Mouse (Mus musculus) gastrocnemius, adult 18-20 months (tissue): ENCODE measurements at regions not wholly inside any gene's neighbourhood (a gene's known extent, or its start where the extent isn't known, plus 50 kb on each side); places are given as distances from the start of the nearest gene placed in this dataset.

ENCODE experiments used
- DNase-seq: peaks from one replicate; pipeline ENCODE4 v3.0.0; 2021; ENCODE audit warnings: low spot score

DNA sequence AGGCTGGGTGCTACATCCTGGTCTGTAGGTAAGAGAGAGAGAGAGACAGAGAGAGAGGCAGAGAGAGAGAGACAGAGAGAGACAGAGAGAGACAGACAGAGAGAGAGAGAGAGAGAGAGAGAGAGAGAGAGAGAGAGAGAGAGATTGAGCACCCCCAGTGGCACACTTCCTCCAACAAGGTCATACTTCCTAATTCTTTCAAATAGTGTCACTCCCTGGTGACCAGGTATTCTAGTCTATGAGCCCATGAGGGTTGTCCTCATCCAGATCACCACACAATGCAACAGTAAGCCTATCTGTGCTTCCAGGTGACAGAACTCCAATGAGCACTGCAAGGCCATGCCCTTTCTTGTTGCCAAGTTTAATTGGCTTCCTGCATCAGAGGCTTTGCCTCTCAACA is 129.0 kb upstream of the Jun start:
- no peak for DNase-seq

DNA sequence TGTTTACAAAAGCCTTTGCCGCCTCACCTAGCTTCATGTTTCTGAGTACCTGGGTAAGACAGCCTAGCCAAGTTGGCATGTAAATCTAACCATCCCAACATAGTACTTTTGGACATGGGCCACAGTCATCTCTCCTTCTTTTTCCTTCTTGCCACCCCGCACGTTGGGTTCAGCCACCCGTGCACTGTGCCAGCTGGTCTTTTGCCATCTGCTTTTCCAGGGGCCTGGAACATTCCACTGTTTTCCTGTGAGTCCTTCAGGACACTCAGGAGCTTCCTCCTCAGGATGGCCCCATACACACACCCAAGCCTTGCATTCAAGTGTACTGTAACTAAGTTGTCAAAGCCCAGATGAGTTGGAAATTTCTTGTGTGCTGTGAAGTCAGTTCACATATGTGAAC is 132.2 kb upstream of the Jun start:
- no peak for DNase-seq

DNA sequence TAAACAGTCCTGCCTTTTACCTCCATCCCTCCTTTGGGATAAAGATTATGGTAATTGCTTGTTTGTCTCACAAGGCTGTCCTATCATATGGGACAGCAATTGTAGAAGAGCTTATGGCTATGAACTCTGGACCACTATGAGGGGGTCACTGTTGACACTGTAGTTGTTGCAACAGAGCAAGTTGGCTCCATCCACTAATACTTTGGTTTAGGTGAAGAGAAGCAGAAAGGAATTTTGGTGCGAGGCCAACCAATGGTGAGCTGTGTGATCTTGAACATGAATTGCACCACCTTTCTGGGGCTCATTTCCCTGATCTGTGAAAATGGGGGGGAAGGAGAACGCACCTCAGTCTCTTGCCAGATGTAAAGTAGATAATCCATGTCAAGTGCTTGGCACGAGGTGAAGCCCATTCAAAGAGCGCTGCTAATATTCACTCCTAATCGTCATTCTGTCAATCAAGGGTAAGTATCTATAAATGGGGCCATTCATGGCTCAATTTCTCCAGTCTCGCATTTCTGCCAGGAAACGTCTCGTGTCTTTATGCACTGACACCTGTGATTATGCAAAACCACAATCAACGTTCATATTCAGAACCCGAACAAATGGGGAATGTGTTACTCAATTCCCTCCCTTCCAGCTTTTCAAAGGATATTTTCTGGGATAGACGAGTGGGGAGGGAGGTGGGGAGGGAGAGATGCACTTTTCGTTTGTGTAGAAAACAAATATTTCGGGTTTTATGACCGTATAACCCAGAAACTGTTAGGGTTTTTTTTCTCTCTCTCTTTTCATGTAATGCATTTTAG is 133.3 kb upstream of the Jun start:
- DNase-seq, result no peak

DNA sequence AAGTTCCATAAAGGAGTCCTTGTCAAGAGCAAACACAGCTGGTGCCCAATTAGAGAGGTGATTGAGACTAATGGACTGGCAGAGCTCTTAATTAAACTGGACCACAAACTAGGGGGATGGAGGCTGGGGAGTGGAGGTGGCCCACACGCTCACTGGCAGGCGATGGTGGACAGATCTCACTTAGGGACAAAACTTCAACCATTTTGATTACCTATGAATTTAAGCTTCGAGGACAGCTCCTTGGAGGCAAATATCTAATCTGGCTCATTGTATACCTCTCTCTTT is 133.8 kb upstream of the Jun start:
- no peak for DNase-seq

DNA sequence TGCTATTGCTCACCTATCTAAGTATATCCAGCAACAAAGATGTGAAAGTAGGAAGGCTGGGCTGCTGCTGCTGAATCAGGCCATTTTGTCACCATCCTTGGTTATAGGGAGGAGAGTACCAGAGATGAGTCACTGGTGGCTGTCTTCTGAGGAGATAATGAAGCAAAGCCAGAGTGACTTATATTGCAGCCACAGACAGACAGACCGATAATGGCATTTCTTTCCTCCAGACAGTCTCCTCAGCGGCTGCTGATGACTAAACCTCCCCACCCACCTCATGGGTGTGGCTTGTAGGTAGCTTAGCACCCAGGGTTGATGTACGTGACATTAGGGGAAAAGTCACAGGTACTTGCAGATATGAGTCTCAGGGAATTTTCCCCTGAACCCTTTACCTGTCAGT is 136.1 kb upstream of the Jun start:
- no peak for DNase-seq

DNA sequence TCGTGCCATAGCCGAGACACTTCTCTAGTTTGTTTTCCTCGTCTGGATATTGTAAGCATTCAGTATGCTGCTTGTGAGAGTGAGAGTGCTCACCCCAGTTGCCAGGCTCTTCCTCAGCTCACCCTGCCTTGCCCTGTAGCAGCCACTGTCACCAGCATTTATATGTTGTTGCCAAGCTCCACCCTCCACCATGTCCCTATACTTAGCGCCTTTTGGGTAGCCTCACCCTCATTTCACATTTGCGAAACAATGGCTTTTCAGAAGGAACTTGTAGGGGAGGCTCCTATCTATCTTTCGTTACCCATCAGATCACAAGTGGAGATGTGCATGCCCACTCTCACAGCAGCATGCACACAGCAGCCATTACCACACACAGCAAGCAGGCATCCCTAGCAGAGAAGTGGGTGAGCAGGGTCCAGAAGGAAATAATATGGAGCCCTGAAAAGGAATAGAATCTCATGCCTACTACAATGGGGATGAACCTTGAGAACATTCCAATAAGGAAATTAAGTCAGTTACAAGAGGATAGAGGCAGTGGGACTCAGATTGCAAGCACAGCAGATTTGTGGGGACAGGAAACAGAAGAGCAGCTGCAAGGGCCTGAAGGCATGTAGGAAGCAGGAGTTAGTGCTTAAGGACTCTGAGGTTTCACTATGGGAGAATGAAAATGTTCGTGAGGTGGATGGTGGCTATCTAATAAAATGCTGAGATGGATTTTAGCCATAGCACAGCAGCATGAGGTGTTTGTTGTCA is 139.8 kb upstream of the Jun start:
- DNase-seq, result no peak

DNA sequence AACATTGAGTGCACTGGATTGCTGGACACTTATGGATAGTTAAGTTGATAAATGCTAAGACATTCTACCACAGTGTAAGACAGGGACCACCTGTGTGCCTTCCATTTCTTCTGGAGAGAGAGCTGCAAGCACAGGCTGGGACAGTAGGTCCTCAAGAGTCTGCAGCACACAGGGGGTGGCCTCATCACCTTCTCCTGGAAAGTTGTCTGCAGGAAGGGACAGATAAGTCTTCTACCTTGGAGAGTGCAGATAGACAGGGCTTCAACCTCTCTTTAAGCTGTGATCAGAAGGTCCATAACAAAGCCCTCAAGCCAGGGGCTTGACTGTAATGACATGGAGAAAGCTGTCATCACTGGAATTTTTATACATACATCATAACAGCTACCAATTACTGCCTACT is 140.5 kb upstream of the Jun start:
- no peak for DNase-seq

DNA sequence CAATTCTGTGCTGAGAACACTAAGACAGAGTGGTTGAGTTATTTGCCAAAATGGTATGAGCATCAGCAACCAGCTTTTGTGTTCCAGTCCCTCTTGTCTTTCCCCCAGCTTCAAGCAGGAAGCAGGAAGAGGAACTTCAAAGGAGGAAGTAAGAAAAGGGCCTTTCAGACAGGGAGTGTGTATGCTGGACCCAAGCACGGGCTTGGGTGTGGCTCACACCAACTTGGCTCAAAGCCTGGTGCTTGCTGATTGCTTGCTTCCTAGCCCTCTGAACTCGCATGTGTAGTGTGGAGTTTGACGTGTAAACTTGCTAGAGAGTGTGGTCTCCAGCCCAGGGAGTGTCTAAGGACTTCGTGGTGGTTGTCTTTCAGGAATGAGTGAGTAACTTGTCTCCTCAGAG is 141.0 kb upstream of the Jun start:
- peak; percentile 59 for DNase-seq

DNA sequence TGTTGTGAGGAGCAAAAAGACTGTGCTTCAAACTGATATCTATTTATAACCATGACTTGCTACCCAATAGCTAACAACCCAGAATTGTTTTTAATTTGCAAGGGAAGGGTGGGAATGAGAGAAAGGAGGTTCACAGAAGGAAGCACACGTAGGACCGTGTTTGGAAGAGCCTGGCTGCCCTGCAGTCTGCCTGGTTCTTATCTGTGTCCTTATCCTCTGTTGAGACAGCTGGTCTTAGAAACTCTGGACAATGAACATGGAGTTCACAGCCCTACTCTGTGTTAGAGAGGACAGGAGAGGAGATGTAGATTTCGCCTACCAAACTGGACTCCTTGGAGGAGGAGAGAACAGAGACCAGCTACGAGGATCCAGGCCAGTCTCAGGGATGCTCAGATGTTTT is 141.5 kb upstream of the Jun start:
- DNase-seq, result no peak

DNA sequence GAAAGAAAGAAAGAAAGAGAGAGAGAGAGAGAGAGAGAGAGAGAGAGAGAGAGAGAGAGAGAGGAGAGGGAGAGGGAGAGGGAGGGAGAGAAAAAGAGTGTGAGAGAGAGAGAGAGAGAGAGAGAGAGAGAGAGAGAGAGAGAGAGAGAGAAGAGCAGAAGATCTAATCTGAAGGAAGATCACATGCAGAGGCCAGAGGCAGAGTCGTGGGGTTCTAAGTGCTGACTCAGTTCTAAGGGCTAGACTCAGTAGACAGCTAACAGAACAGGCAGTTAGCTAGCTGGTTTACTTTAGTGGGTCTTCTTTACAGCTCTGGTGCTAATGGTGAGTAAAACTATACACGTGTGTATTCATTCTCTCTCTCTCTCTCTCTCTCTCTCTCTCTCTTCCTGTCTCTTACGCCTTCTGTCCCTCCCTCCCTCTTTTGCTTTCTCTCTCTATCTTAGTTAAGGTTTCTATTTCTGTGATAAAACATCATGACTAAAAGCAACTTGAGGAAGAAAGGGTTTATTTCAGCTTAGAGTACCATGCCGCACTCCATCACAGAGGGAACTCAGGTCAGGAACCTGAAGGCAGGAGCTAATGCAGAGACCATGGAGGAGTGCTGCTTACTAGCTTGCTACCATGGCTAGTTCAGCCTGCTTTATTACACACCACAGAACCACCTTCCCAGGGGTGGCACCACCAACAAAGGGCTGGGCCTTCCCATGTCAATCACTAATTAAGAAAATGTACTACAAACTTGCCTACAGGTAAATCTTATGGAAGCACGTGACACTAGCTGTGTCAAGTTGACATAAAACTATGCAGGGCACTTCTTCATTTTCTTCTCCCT is 142.8 kb upstream of the Jun start:
- DNase-seq, result no peak

DNA sequence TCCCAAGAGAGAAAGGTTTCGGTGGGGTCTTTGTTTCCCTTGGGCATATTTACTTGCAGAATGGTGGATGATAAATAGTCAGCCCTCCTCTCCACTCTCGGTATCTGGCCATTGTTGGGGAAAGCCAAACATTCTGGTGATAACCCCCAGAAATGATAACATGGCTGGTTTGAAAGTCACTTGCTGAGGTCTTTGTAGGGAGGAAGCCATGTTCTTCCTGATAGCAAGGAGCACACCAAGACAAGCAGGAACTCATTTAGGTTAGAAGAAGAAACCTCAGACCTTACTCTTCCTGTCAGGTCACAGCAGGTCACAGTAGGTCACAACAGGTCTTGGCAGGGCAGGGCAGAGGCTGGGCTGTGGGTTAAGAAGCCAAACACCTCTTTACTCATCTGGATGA is 144.1 kb upstream of the Jun start:
- no peak for DNase-seq

DNA sequence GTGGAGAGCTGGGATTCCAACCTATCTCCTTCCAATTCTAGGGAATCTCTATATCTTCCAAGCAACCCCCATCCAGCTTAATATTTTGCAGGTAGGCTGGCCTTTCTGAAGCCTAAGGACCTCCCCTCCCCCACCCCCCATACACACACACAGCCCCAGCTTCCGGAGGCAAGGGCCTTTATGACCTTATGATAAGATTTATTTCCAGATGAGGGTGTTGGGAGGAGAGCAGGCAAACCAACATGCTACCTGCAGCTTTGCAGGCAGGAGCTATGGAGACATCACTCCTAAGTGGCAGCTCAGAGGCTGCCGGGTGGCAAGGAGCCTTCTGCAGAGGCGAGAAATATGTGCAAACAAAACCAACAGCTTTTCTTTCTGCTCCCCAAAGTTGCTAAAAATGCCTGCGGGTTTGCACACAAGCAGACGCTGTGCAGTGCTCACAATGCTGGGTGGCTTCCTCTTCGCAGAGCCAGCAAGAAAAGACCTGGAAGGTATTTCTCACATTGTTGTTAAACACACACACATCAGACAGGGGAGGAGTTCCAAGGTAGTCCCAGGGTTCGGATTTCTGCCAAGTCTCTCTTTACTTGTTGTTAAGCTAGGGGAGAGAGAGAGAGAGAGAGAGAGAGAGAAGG is 145.2 kb upstream of the Jun start:
- no peak for DNase-seq

DNA sequence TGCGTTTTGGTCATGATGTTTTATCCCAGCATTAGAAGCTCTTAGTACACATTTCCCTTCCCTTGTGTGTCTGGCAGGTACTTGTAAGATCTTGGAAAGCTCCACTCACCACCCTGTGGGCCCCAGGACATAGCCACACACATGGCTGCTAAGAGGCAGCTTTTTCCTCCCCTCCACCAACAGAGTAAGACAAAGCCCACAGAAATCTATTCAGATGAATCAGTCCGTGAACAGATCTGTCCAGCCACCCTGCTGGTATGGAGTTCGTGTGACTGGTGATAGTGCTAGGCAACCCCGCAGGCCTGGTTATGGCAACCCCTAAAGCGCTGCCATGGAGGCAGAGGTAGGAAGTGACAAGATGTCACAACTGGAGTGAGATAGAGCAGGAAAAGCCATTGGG is 147.4 kb upstream of the Jun start:
- no peak for DNase-seq

DNA sequence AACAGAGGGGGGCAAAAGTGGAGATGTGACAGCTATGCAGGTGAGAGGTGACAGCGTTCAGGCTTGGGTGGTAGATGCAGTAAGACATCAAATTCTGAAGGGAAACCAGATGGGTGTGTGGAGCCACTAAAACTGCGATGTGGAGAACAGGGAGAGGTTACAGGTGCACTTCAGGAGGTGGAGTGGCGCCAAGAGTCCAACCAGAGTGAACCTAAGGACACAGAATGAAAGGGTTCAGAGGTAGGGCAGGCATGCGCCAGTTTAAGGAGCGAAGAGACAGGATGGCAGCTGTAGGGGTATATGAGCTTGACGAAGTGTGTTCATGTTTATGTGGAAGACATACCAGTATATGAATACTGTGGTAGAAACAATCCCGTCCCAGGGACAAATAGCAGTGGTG is 148.1 kb upstream of the Jun start:
- DNase-seq, result no peak

DNA sequence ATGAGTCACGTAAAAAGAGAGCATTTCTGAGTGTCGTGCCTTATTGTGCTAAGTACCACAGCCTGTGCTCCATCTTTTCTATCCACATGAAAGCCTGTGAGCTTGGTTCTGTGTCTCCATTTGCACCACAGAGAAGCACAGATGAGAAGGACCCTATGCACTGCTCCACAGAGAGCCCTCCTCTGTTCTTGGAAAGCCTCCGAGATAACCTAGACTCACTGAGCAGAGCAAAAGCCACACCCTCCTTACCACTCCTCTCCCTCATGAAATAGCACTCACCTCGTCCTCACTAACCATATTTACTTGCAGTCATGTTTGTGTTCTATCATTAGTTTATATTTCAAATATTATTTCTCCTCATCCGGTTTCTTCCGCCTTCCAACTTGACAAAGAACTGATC is 150.5 kb upstream of the Jun start:
- no peak for DNase-seq

DNA sequence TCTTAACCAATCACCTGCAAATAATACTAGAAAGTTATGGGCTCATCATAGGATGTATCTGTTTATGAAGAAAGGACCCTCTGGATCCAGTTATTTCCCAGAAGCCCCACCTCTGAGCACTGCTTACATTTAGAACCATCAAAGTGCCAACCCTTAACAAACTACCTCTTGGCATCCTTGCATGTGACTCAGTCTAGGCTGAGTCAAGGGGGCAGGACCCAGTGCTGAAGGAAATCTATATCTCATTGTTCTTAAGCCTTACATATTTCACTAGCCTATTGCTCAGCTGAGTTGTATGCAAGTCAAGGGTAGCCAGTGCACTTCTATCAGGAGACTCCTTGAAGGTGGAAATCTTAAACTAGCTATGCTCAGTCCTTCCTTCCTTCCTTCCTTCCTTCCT is 151.6 kb upstream of the Jun start:
- no peak for DNase-seq

DNA sequence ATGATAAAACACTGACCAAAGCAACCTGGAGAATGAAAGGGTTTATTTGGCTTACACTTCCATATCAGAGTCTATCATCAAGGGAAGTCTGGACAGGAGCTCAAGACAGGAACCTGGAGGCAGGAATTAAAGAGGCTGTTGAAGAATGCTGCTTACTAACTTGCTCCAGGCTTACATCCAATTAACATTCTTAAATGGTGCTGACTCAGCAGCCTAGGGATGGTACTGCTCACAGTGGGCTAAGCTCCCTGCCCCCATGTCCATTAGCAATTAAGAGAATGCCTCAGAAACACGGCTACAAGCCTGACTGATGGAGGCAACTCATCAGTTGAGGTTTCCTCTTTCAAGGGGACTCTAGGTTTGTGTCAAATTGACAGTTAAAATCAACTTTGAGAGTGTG is 153.3 kb upstream of the Jun start:
- DNase-seq, result no peak

DNA sequence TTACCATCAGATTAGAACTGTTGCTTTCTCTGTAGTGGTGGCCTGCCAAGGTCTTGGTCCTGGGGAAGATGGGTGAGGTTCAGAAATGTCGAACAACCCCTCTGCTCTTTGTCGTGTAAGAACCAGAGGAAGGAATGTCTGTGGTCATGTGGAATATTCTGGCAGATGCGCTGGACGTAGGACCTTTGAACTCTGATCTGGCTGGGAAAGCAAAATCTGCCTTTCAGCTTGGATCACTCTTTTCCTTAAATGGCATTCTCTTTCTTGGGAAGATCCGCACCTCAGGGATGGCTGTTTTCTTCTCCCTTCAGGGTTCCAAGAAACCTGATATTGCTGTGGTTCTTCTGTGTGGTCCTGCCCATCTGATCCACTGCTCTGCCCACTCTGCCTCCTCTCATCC is 155.8 kb upstream of the Jun start:
- no peak for DNase-seq

DNA sequence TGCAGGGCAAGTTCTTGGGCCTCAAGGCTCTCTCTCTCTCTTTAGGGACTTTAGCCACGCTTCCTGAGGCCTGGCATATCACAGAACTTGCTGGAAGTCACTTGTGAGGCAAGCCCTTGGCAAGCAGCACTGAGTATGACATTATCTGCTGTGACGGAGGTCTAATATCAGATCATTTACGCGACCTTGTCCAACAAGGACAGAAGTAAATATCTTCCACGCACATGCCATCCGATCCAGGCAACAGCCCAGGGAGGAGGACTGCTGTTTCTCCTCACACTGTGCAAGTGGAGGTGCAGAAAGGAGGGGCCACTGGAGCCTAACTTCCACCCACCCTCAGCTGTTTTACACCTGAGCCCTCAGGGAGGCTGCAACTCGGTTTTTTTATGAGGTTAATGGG is 156.8 kb upstream of the Jun start:
- DNase-seq, result peak; percentile 80

DNA sequence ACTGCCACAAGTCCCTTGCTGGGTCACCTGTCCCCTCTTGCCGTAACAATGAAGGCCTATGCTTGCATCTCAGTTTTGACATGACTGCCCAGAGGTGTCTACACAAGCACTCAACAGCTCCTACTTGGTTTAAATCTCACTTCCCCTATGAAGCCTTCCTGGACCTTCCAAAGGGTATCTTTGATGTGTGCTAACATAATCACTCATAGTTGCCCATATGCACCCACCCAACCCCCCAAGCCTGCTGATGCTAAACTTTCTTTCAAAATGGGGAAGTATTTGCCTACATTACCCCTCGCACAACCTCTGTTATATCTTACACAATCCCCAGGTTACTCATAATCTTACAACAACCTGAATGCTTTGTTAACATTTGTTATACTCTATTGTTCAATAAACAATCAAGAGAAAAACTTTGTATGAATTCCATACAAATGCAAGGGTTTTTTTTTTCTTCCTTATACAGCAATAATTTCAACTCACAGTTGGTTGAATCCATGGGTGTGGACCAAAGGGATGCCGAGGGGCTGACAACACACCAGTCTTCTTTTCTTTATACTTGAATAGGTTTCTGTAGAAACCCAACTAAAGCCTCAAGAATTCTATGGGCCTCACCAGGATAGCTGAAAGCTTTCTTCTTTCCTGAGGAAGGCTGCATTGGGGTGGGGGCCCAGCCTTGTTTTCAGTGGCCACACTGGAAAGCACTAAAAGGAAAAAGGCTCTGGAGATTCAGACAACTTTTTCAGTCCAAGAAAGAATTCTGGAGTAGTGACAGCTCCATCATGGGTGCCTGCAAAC is 157.5 kb upstream of the Jun start:
- no peak for DNase-seq

DNA sequence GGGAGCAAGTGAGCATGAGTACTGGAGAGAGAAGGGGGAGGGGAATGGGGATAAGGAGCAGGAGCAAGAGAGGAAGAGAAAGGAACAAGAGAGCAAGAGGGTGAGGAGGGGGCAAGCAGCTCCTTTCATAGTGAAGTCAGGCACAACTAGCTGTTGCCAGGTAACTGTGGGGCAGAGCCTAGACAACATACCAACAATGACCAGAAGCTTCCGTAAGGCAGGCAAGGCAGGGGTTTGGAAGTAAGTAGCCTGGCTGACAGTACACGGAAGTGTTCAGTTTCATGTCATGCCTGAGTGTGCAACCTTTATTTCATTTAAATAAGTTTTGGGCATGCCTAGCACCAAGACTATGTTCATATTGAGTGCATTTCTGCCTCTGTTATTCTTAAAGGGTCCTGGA is 160.5 kb upstream of the Jun start:
- DNase-seq, result no peak
